Comparison of ENCODE assay signal across 11 mouse cellular contexts in the genomic region with DNA sequence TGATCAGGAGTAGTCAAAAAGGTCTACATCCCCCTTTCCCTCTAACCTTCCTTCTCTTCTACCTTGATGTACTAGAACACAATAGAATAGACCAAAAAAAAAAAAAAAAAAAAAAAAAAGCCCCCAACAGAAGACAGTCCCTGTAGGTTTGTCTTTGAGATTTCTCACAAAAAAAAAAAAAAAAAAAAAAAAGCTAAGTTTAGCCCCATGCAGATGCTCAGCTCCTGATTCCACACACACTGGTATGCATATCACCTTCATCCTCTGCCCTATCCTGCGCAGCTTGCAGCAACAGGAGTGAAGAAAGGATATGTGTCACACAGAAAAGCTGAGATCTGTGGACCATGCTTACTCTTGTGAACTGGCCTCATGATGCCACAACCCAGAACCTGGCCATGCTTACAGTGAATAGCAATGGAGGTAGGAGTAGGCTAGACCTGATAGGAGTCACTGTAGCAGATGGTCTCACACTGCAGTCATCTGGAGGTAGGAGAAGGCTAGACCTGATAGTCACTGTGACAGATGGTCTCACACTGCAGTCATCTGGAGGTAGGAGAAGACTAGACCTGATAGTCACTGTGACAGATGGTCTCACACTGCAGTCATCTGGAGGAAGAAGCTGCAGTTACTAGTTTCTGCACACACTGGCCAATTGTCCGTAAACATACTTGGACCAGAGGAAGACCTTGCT. TPM values are rescaled to one million over a fixed set of nuclear protein-coding genes. Genes with fewer than 3 reads are reported as not detected.
DNase-seq lines count a peak whose midpoint lies in the region; ATAC-seq lines count a peak whose summit lies in the region.
"Had no signal": no experiment of that assay in that cellular context is flagged by ENCODE, and none has a peak within 500 bp of the region (broad histone marks: within the 10 kb centered on the region; RNA-seq: fewer than 3 reads in every experiment).

No protein-coding gene starts in this region.

- 0 out of 2 replicates have a peak overlapping the region, but pooled peaks have one; percentile 92 for H3K4me2 ChIP-seq in heart, embryonic 12.5 days
- peak overlapping the region; percentile 89 for H3K4me2 ChIP-seq in liver, embryonic 12.5 days
- no peak overlapping the region for H3K4me2 ChIP-seq in neural tube, embryonic 15.5 days

- DNase-seq in heart, postnatal 10 days: no peak
- peak; percentile 24 to 29 for DNase-seq in right cerebral cortex, adult 2 months (ENCODE audit: low spot score in 2 of 2)
- DNase-seq in right cerebral cortex, postnatal 4 days: no peak
- no peak for DNase-seq in kidney, adult 18-20 months
- DNase-seq: adrenal gland, postnatal 14 days; heart, postnatal 4 days; lung, adult 18-20 months had no signal

- WGBS in heart, embryonic 12.5 days: 94% methylated on average over 2 of the region's 2 CpGs
- WGBS in liver, embryonic 12.5 days (ENCODE audit: insufficient replicate concordance): 74% methylated on average over 2 of the region's 2 CpGs
- 100% methylated on average over 2 of the region's 2 CpGs for WGBS in neural tube, embryonic 15.5 days

- H3K4me1 ChIP-seq in heart, embryonic 12.5 days (replicated peaks): peaks cover 12% of the 10 kb centered on the region
- H3K4me1 ChIP-seq in liver, embryonic 12.5 days: peaks cover 74% of the 10 kb centered on the region
- H3K4me1 ChIP-seq in neural tube, embryonic 15.5 days: peaks cover 42% of the 10 kb centered on the region

- H3K9ac ChIP-seq in heart, embryonic 12.5 days: no peak overlapping the region
- peak overlapping the region; percentile 95 for H3K9ac ChIP-seq in liver, embryonic 12.5 days
- H3K9ac ChIP-seq in neural tube, embryonic 15.5 days (replicated peaks): no peak overlapping the region

- 0 out of 2 replicates have a peak, but pooled peaks cover under 1% of the 10 kb centered on the region for H3K36me3 ChIP-seq in heart, embryonic 12.5 days
- peaks cover 2% of the 10 kb centered on the region for H3K36me3 ChIP-seq in liver, embryonic 12.5 days
- no peaks in the 10 kb centered on the region for H3K36me3 ChIP-seq in neural tube, embryonic 15.5 days

- H3K27ac ChIP-seq in heart, embryonic 12.5 days (ENCODE audit: poor library complexity, severe bottlenecking): no peak overlapping the region
- peak overlapping the region; percentile 99 for H3K27ac ChIP-seq in liver, embryonic 12.5 days
- H3K27ac ChIP-seq in neural tube, embryonic 15.5 days (replicated peaks): peak overlapping the region; percentile 98; the same call in 1 of the 2 replicates

- H3K27me3 ChIP-seq in heart, embryonic 12.5 days (replicated peaks): no peaks in the 10 kb centered on the region
- no peaks in the 10 kb centered on the region for H3K27me3 ChIP-seq in liver, embryonic 12.5 days (replicated peaks)
- H3K27me3 ChIP-seq in neural tube, embryonic 15.5 days (replicated peaks): no peaks in the 10 kb centered on the region

- H3K9me3 ChIP-seq in heart, embryonic 12.5 days (replicated peaks): no peaks in the 10 kb centered on the region; the same call in 1 of the 2 replicates
- no peaks in the 10 kb centered on the region for H3K9me3 ChIP-seq in liver, embryonic 12.5 days (replicated peaks)
- H3K9me3 ChIP-seq in neural tube, embryonic 15.5 days (replicated peaks): no peaks in the 10 kb centered on the region

- intact Hi-C loops in heart, postnatal 10 days (cut with DNase I): loop anchor here (5.0 kb wide), 4 partner anchors 35 to 80 kb away; a partner anchor contains a TSS

- ATAC-seq in heart, embryonic 12.5 days (ENCODE audit: insufficient number of reproducible peaks, low FRiP score): no peak
- ATAC-seq in liver, embryonic 12.5 days: peak; percentile 40
- ATAC-seq in neural tube, embryonic 15.5 days (ENCODE audit: low FRiP score): no peak
- no peak for ATAC-seq in activated CD4-positive, CD25-positive, alpha-beta regulatory T cell, adult 4 months

- H3K4me3 ChIP-seq in heart, embryonic 12.5 days: no peak overlapping the region
- H3K4me3 ChIP-seq in liver, embryonic 12.5 days: peak overlapping the region; percentile 98
- H3K4me3 ChIP-seq in neural tube, embryonic 15.5 days (replicated peaks): no peak overlapping the region

RNA-seq across cellular contexts. Expression of a gene that starts 1.6 kb away (rescaled TPM):
- polyA plus RNA-seq in heart, embryonic 12.5 days (2016; fragmentation: Nextera tagmentation; extraction: Ambion mirVana): 41.3 and 41.9 TPM in 2 replicates
- 100 to 1,000 TPM; 100 to 109 TPM for total RNA-seq in heart, postnatal 10 days (2021)
- 22.0 and 22.2 TPM in 2 replicates for polyA plus RNA-seq in liver, embryonic 12.5 days (2016; fragmentation: Nextera tagmentation; extraction: Ambion mirVana)
- polyA plus RNA-seq in neural tube, embryonic 15.5 days (2015; fragmentation: Nextera tagmentation; extraction: Ambion mirVana): 57.8 and 63.2 TPM in 2 replicates
- 10 to 100 TPM; 21.1 to 21.5 TPM for polyA plus RNA-seq in activated CD4-positive, CD25-positive, alpha-beta regulatory T cell, adult 4 months (2017; shearing (Covaris generic))

RNA-seq across cellular contexts. Expression of a gene that starts 32.7 kb away (rescaled TPM):
- polyA plus RNA-seq in heart, embryonic 12.5 days (2016; fragmentation: Nextera tagmentation; extraction: Ambion mirVana): 6.6 and 8.0 TPM in 2 replicates
- total RNA-seq in heart, postnatal 10 days (2021): 10 to 100 TPM; 24.8 to 26.4 TPM
- 2.5 and 3.6 TPM in 2 replicates for polyA plus RNA-seq in liver, embryonic 12.5 days (2016; fragmentation: Nextera tagmentation; extraction: Ambion mirVana)
- 6.9 and 7.7 TPM in 2 replicates for polyA plus RNA-seq in neural tube, embryonic 15.5 days (2015; fragmentation: Nextera tagmentation; extraction: Ambion mirVana)
- polyA plus RNA-seq in activated CD4-positive, CD25-positive, alpha-beta regulatory T cell, adult 4 months (2017; shearing (Covaris generic)): under 1 TPM in 1 of 2 experiments, not detected in 1; 0.80 TPM

Comparison
In these comparisons a context has a peak if more than half of its experiments do, and no peak if none do; other contexts are left out.
1. DNase-seq: peak in right cerebral cortex, adult 2 months (2 of 2); none in heart, postnatal 10 days (0 of 2), right cerebral cortex, postnatal 4 days (single experiment) and kidney, adult 18-20 months (single experiment).